Mouse (Mus musculus) bone marrow, adult 2 months (tissue): ENCODE measurements around the gene Zc3h18.

Source experiments
- CTCF ChIP-seq: fragments of 200-500 bp; IDR thresholded peaks from 2 replicates; pipeline ENCODE4 v1.5.1; 2011; ENCODE audit warnings: low read length, control low read depth; ENCODE audit not compliant: control insufficient read depth, insufficient read depth
- POLR2A ChIP-seq: fragments of 200-500 bp; IDR thresholded peaks from 2 replicates; pipeline ENCODE4 v1.6.1; 2011; ENCODE audit warnings: low read depth, mild to moderate bottlenecking, control low read depth, low read length, borderline replicate concordance; ENCODE audit not compliant: control insufficient read depth

GRCm38 (mm10) chr8:122426145-122426544 is 49.7 kb downstream of the Zc3h18 start:
- TF ChIP-seq POLR2A = no peak
- no peak for TF ChIP-seq CTCF
